Mouse (Mus musculus) spleen, embryonic (tissue): ENCODE measurements around the gene 1700057G04Rik.
"Not testable (repeated sequence)": the region's sequence is repeated elsewhere in the genome, so short reads cannot be mapped to it uniquely, and the experiment has no call there.

Experiments
- CTCF ChIA-PET: fragments of 350-600 bp; sonication (Branson Sonifier 250); formaldehyde crosslinking; loops from one replicate; lab custom pipeline; 2022; lab: Charles Lee

1700057G04Rik gene

DNA sequence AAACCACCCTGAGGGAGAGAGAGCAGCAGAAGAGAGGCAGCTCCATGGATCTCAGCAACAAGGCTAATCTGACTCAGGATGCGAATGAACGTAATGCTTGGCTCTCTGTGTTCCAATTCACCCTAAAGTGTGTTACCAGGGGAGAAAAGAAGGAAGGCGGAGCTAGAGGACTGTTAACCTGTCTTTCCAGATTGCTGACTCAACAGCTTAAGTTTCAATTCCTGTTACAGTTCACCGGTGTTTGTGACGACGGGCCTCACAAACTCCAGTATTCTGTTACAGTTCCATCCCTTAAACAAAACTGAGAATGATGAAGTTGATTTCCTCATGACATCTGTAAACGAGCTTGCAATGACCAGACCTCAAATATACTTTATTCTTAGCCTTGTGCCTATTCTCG lies 4.1 kb upstream of the 1700057G04Rik start:
- CTCF ChIA-PET, result no interaction called here

DNA sequence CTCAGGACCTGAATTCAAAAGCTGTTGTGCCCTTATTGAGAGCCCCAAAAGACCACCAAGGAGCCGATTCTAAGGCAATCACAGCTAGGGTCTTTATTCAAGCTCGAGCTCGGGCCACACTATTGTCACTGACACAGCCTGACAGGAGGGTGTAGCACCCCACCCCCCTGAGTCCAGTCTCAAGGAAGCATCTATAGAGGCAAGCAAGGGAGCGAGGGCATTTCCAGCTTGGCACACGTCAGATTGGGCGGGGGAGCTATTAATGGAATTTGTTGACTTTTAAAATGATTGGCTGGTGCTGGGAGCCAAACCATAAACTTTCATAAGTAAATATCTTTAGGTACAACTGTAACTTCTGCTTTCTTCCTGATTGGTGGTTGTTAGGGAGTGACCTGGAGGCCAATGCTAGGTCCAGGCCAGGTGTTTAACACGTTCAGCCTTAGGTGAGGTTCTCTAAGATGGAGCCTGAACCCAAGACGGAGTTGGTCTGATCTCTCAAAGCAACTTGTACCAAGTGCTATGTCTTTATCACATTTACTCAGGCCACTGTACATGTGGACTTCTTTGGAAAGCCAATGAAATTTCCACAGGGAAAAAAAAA lies 3.5 kb upstream of the 1700057G04Rik start:
- CTCF ChIA-PET, result no interaction called here

DNA sequence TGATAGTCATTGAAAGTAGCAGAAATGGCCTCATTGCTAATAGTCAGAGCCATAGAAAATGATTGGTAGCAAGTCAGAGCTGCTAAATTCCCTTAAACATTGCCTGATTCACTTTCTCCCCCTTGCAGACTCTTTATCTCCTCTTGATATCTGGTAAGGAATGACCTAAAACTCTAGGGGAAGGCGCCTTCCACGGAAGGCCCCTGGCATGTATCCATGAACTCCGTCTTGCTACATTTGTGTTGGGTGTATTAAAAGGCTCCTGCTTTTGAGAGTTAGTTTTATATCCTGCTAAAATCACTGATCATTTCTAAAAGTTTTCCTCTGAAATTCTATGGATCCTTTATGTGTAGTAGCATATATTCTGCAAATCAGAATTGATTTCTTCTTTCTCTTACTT lies 7.6 kb downstream of the 1700057G04Rik start:
- CTCF ChIA-PET, result no interaction called here

DNA sequence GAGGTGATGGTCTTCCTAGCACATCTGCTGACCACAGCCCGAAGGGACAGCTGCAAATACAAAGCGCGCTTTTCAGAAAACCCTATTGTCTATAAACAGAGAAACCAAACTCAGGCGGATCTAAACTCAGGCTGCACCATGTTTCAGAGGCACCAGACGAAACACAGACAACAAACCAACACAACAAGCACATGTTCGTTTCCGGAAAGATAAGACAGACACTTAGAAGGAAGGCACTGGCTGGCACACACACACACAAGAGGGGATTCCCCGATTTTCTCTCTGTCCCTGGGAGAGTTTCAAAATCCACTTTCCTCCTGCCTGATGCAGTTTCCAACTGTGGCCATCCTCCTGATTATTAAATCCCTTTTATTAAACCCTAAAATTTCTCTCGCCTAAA lies 16.8 kb downstream of the 1700057G04Rik start:
- CTCF ChIA-PET, result not testable (repeated sequence)

DNA sequence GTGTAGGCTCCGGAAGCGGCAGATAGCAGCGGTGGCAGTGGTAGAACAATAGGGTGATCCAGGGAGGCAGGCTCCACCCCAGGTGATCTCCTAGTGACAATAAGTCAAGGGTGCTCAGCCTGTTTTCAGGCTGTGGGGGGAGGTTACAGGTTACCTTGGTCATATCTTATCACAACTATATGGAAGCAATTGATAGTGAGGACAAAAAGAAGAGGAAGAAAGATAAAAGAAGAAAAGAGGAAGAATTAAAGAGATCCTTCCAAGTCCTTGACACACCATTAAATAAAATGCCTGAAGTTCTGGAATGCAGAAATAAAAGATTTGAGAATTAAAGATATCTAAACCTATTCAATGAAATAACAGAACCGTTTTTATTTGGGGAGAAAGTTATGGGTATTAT lies 17.6 kb downstream of the 1700057G04Rik start:
- CTCF ChIA-PET, result no interaction called here

DNA sequence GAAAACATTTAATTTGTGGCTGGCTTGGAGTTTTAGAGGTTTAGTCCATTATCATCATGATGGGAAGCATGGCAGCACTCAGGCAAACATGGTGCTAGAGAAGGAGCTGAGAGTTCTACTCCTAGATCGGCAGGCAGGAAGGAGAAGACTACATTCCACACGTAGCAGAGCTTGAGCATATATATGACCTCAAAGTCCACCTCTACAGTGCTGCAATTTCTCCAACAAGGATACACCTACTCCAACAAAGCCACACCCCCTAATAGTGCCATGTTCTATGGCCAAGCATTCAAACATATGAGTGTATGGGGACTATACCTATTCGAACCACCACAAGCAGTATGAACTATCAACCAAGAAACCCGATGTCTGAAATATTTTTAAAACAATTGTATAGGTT lies 22.2 kb downstream of the 1700057G04Rik start:
- CTCF ChIA-PET, result no interaction called here

DNA sequence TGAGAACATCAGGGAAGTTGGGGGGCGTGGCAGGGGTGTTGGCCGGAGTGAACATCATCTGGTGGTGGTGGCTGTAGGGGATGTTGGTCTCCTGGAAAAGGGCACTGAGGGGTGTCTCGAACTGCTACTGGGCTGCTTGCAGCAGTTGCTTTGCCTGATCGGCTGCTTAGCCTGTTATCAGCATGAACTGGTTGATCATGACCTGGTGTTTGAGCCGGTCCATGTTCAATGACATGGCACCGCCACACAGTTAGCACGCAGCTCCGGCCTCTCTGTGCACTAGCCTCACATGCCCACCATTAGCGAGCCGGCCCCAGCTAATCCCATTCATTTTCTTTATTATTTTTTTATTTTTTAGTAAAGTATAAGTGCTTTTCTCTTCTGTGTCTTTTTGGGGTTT lies 25.7 kb downstream of the 1700057G04Rik start:
- CTCF ChIA-PET, result no interaction called here

DNA sequence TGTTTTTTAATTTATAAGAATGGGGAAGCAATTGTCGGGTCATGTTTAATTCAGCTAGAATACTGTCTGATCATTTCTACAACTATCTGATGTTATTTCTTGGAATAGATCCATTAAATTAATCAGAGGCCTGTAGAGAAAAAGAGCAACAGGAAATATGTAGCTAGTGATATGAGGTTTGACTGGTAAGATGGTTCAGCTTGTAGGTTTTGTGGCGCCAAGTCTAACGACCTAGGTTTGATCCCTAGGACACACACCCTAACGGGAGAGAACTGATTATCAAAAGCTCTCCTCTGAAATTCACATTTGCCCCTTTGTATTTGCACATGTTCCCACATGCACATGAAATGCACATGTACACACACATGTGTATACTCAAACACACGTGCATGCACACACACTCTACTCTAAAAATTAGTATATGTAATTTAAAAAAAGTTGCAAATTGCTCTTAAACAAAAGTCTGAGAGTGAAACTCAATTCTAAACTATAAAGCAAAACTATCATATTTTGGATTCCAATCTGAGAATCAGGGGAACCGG lies 26.2 kb downstream of the 1700057G04Rik start:
- CTCF ChIA-PET, result no interaction called here

DNA sequence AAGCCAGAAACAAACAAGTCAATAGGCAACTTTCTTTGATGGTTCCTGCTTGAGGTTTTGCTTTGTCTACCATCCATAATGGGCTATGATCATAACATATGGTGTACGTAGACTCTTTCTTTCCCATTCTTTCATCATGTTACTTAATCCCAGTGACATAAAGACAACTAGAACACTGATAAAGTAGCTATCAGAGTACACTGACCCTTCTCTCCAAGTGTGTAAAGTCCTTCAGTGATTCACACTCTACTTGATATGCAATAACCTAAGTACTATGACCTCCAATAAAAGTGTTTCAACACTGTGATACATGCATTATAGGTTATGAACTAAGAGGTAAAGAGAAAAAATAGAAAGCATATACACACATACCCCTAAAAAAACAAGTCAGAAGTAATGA lies 27.9 kb downstream of the 1700057G04Rik start:
- CTCF ChIA-PET, result no interaction called here

DNA sequence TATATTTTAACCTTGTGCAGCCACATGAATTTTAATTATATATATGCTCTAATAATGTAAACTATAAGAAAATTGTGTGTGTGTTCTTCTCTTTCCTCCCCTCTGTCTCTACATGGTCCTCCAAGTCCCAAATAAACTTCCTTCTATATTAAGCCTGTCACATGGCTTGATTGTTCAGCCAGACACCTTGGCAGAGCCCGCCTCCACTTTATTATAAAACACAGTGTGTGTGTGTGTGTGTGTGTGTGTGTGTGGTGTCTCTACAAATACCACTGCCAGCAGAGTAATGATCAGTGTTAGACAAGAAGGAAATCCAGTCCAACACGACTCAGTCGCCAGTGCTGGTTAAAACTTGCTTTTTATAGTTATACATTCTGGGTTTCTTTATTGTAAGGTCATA lies 28.5 kb downstream of the 1700057G04Rik start:
- CTCF ChIA-PET, result no interaction called here

DNA sequence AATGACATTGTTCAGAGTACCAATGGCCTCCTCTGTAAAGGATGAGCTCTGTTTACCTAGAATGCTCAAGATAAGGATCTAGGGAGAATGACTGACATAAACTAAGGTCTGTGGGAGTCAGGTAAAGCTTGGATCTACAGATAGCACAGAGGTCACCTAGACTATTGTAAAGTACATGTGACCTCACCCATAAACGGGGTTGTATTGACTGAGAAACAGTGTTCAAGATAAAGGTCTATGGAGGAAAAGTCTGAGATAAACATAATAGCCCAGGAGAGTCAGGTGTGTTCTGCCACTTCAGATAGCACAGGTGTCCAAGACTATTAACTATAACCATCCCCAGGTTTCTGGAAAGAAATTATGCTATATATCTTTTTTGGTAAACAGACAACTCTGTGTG lies 29.8 kb downstream of the 1700057G04Rik start:
- CTCF ChIA-PET, result no interaction called here

DNA sequence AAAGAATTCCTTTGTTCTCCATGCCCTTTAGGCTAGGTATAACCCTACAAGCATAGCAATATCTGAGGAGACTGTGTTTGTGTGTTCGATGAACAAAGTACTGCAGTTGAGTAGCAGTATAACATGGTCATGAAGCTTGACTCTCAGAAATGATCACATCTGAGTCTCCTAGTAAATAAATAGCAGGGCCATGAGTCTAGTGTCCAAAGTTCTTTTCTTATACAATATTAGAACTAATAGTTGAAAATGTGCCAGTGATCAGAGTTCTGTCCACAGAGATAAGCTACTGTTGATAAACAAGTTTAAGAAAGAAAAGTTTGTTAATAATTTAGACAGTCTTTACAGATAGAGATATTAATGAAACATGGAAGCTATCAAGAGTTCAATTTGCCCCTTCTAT lies 42.7 kb downstream of the 1700057G04Rik start:
- CTCF ChIA-PET, result no interaction called here

DNA sequence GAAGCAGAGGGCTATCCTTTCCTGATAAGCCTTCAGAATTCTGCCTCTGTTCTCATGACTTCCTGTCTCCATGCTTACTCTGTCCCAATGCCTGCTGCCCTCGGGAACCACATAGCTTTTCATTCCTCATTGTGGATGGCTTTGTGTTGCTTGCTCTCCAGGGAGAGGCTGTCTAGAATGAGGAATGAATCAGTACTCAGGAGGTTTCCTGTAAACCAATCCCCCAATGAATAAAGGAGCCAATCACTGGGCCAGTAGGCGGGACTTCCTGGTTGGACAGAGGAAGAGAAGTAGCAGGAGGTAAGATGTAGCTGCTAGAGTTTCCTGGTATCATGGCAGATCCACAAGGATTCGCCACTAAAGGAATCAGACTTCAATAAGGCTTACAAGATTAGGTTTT lies 44.1 kb downstream of the 1700057G04Rik start:
- CTCF ChIA-PET, result no interaction called here

DNA sequence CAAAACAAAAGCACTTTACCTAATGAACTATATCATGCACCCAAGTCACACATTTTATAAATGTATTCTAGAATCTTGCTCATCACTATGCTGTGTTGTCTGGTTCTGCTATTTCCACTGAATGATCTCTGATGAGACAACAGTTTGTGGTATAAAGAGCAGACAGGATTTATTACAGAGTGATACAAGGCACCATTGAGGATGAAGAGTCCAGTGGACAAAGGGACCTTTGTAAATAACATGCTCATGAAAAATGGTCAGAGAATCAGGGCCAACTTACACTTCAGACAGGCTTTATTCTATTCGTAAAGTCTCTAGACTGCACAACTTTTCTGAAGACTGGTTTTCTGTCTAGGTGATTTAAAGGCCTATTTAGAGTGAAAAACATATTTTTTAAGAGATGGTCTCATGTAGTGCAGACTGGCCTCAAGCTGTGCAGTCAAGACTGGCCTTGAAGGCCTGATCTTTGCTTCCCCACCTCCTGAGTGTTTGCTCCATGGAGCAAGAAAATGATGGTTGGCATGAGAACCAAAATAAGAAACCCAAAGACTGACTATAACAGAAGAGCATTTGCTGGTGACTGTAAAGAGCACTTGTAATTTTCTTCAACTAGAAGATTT lies 51.6 kb downstream of the 1700057G04Rik start:
- CTCF ChIA-PET, result no interaction called here

DNA sequence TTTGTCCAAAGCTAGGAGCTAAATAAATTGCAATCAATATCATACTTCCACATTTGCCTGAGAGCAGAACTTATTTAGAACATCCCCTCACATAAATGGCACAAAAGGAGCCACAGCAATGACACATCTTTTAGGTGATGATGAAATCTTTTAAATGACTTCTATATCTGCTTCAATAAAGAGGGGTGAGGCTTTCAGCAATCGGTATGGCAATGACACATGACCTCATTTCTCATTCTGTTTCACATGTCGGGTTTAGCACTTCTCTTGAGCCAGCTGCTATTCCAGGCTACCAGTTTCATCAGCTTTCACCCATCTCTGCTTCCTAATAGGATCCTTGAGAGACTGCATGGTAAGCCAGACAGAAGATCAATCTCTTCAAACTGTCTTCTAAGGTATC lies 54.3 kb downstream of the 1700057G04Rik start:
- CTCF ChIA-PET, result no interaction called here

DNA sequence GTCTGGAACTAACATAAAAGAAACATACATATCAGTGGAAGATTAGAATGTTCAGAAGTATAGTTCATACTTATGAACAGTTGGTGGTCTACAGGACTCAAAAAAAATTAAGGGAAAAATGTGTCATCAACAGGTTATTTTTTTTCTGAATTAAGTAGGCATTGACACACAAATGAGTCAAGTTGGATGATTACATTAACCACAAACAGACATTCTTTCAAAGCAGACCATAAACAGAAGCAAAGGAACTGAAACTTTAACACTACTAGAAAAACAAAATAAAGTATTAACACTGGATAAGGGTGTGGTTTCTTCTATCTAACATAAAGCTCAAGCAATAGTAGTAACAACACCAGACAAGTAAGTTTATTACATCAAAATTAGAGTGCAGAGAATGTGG lies 59.7 kb downstream of the 1700057G04Rik start:
- CTCF ChIA-PET, result no interaction called here

DNA sequence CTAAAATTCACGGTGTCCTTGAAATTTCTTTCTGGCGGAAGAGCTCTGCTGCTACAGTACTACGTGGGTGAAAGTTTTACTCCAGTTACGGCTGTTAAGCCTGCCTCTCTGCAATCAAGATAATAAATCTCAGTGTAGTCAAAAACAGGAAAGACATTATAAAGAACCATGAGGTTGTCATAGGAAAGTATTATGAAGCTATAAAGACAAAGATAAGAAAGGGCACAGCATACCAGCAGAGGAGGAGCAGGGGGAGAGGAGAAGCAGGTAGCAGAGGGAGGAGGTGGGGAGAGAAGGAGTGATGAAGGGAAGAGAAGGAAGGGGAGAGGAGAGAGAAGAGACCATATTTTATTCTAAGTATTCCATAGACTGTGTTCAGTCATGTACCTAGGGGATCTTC lies 64.7 kb downstream of the 1700057G04Rik start:
- CTCF ChIA-PET, result no interaction called here

DNA sequence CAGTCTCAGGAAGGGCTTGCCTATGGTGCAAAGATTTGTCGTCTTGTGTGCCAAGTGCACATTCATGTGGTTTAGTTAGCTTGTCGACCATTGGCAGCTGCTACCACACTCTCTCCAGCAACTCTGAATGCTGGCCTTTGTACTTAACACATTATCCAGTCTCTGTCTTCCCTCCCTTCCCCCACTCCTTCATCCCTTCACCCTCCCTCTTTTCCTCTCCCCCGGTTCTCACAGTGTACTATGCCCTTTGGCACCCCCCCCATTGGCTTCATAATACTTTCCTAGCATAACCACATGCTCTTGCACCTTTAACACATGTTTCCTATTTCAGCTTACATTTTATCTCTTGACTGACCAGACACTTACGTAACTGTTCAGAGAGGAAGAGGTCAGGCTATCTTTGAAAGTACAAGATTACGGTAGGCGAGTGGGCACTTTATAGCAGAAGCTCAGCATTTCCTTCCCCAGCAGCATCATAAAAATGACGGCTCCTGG lies 65.6 kb downstream of the 1700057G04Rik start:
- CTCF ChIA-PET, result no interaction called here

DNA sequence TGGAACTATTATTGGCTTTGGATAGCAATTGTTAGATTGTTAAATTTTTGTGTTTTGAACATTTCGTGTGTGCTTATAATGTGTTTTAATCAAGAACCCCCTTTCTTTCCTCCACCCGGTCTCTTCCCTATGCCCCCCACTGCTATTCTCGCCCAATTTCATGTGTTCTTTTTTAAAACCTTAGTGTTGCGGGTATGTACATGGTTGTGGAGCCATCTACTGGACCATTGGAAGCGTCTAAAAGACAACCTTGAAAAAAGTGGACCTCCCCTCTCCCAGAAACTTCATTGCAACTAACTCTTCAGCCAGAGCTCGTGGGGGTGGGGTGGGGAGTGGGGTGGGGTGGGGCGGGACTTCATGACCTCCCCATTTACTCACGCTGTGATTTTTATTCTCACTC lies 66.2 kb downstream of the 1700057G04Rik start:
- CTCF ChIA-PET, result no interaction called here

DNA sequence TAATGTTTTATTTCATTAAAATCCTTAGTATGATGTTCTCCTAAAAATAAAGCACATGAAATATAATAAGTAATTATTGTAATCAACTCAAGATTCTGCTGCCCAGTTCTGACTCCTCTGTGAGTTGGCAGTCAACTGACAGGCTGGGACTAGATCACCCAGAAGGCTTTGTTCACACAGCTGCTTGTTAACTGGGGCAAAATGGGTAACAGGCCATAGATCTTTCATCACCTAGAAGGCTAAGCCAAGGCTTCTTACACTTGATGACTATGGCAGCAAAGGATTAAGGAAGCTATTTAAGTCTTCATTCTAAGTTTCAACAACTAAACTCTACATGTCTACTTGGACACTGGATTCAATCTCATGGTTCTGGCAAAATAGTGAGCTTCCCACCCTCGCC lies 68.8 kb downstream of the 1700057G04Rik start:
- CTCF ChIA-PET, result no interaction called here

DNA sequence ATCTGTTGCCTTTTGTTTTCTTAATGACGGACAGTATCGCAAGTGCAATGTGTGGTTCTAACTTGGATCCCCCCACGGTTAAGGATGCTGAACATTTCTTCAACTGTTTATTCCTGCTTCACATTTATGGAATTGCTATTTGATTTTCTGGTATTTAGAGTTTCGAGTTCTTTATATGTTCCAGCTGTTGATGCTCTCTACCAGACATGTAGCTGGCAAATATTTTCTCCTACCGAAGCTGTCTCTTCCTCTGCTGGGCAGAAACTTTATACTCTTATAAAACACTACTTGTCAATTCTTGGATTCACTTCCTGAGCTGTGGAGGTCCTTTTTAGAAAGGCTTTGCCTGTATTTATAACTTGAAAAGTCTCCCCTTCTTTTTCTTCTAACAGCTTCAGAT lies 70.1 kb downstream of the 1700057G04Rik start:
- CTCF ChIA-PET, result no interaction called here

DNA sequence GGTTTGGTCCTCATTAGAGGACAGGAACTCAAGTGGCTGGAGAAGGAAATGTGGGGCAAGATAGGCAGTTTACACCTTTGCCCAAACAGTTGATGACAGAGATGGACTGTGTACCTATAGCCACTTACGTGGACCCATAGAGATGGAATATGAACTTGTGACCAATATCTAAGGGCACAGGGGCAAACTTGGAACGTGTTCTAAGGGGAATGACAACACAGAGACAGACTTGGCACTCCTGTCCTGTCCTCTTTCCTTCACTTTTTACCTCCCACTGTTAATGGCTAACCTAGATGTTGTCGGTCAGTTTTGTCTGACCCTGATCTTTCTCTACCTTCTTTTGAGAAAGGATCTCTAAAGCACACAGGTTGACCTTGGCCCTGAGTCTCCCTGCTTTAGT lies 74.2 kb downstream of the 1700057G04Rik start:
- CTCF ChIA-PET, result no interaction called here

DNA sequence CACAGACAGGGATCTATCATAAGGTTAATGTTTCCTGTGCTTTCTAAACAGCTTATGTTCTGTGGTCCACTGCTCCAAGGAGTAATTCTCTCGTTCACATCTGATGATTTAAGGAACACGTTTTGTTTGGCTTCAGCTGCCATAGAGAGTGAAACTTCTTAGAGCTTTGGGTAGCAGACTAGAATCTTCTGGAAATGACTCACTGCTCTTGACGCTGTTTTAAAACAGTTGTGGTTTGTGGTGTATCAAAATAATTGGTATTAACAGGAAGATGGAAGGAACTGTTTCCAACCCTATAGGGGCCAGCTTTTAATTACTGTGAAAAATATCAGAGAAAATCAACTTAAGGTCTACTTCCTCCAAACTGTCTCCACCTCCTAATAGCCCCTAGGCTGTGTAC lies 75.2 kb downstream of the 1700057G04Rik start:
- CTCF ChIA-PET, result no interaction called here

DNA sequence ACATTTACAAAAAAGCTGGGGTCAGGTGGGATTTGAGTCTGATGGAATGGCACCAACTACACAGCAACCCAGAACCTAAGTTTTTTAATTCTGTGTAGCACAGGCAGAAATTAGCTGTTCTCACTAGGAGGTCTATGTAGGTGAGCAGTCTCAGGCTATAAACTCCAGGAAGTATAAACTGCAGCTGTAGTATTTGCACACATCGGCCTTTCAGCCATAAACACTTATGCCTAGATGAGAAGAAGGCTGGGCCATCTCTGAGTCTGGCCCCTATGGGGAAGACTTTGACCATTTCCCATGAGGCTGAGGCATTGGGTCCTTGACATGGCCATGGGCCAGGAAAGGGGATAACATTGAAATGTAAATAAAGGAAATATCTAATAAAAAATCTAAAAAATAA lies 76.7 kb downstream of the 1700057G04Rik start:
- CTCF ChIA-PET, result no interaction called here
